Mouse (Mus musculus) forebrain, postnatal 0 days (tissue): ENCODE results near the gene Runx1. TPM values are rescaled to one million over a fixed set of nuclear protein-coding genes. Genes with fewer than 3 reads are reported as not detected.

Source experiments
- ATAC-seq: fragments of 200-750 bp; cut with Nextera tagmentation; 2 replicates; pipeline ENCODE4 v1.8.0; 2017; ENCODE audit warnings: mild to moderate bottlenecking, moderate library complexity
- DNase-seq: peaks from one replicate; pipeline ENCODE4 v3.0.0-alpha.2; 2015
- H3K27ac ChIP-seq: fragments of 300-500 bp; sonication (generic); 2 replicates; pipeline ENCODE4 v1.5.1; 2014; ENCODE audit warnings: low read depth, mild to moderate bottlenecking, antibody characterized with exemption, low read length, moderate library complexity, mixed read lengths
- H3K27me3 ChIP-seq: fragments of 300-500 bp; sonication (generic); 2 replicates; pipeline ENCODE4 v1.6.1; 2014; ENCODE audit warnings: mild to moderate bottlenecking, low read length, mixed read lengths; ENCODE audit not compliant: insufficient read depth
- H3K36me3 ChIP-seq: fragments of 300-500 bp; sonication (generic); 2 replicates; pipeline ENCODE4 v1.6.1; 2014; ENCODE audit warnings: mild to moderate bottlenecking, moderate library complexity; ENCODE audit not compliant: insufficient read depth
- H3K4me1 ChIP-seq: fragments of 300-500 bp; sonication (generic); 2 replicates; pipeline ENCODE4 v1.6.1; 2014; ENCODE audit warnings: antibody characterized with exemption; ENCODE audit not compliant: insufficient read depth
- H3K4me2 ChIP-seq: fragments of 300-500 bp; sonication (generic); 2 replicates; pipeline ENCODE4 v1.6.1; 2014; ENCODE audit warnings: low read depth, mild to moderate bottlenecking, moderate library complexity
- H3K4me3 ChIP-seq: fragments of 300-500 bp; sonication (generic); 2 replicates; pipeline ENCODE4 v1.5.1; 2014; ENCODE audit warnings: low read depth, low read length, mixed read lengths
- H3K9ac ChIP-seq: fragments of 300-500 bp; sonication (generic); 2 replicates; pipeline ENCODE4 v1.6.1; 2014; ENCODE audit warnings: mild to moderate bottlenecking
- H3K9me3 ChIP-seq: fragments of 300-500 bp; sonication (generic); 2 replicates; pipeline ENCODE4 v1.6.1; 2016; ENCODE audit warnings: low read length
- CTCF ChIP-seq: sonication (generic); IDR thresholded peaks from 2 replicates; pipeline ENCODE4 v1.5.1; 2016; ENCODE audit warnings: antibody characterized with exemption, control low read depth, low read depth
- WGBS: fragments of 180-500 bp; shearing (Covaris S2); extraction: QIAGEN DNeasy Blood & Tissue Kit; methylation state at CpG from one replicate; pipeline ENCODE4 v1.1.7; 2014; 5-methylcytosine and 5-hydroxymethylcytosine counted together
- polyA plus RNA-seq: library from polyadenylated mRNA; unstranded; fragments of >200 nt; fragmentation: Nextera tagmentation; extraction: Ambion mirVana; gene quantifications from 2 replicates; pipeline ENCODE4 v1.2.1, GENCODE M21; 2015
- total RNA-seq: library from RNA; depleted of rRNA; stranded (reverse); fragments of >200 nt; gene quantifications from 2 replicates; pipeline ENCODE4 v1.2.3, GENCODE M21; 2014

Gene Runx1
- total and polyA plus RNA-seq, 2 experiments from 2014 or later, result 0.46 to 1.2 TPM

- Histone ChIP-seq H3K9me3 (no peaks in the 10 kb centered on the region), H3K9ac (no peak overlapping the region), H3K4me1 (no peaks in the 10 kb centered on the region), H3K27me3 (no peaks in the 10 kb centered on the region), H3K36me3 (no peaks in the 10 kb centered on the region), H3K4me2 (no peak overlapping the region), H3K4me3 (no peak overlapping the region), H3K27ac (no peak overlapping the region)
- ATAC-seq, result no peak
- WGBS, result 68% methylated on average over 10 of the region's 10 CpGs
- TF ChIP-seq CTCF, result no peak
- DNase-seq, result no peak
These were observed 181.6 kb downstream of the Runx1 start for GRCm38 (mm10) chr16:92644315-92644714.

GRCm38 (mm10) chr16:92642283-92642682, 183.7 kb downstream of the Runx1 start:
- H3K9ac ChIP-seq, result no peak overlapping the region
- TF ChIP-seq CTCF, result no peak
- H3K27me3 ChIP-seq, result no peaks in the 10 kb centered on the region
- WGBS, result 86% methylated on average over 8 of the region's 8 CpGs
- H3K36me3 ChIP-seq, result no peaks in the 10 kb centered on the region
- no peak overlapping the region for H3K4me2 ChIP-seq
- ATAC-seq, result no peak
- no peak overlapping the region for H3K27ac ChIP-seq
- H3K4me3 ChIP-seq, result no peak overlapping the region
- no peak for DNase-seq
- no peaks in the 10 kb centered on the region for H3K9me3 ChIP-seq
- no peaks in the 10 kb centered on the region for H3K4me1 ChIP-seq

DNA sequence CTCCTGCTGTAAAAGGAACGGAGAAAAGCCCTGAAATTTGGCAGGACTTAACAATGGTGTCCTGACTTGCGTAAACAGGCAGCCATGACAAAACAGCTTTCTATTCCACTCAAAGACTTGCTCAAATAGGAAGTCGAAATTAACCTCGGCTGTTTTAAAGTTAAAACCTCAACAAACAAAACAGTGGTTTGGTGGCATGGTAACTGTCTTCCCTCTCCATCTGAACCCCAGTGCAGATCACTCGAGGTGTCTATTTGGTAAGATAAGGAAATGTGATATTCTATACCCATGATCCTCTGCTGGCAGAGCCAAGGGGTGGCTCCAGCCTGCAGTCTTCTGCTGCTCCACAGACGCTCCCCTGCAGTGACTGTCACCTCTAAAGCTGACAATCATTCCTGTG, 184.9 kb downstream of the Runx1 start:
- DNase-seq, result no peak
- WGBS, result 68% methylated on average over 6 of the region's 6 CpGs
- Histone ChIP-seq H3K4me2 (no peak overlapping the region), H3K4me3 (no peak overlapping the region), H3K27me3 (no peaks in the 10 kb centered on the region), H3K4me1 (no peaks in the 10 kb centered on the region), H3K27ac (no peak overlapping the region), H3K9ac (no peak overlapping the region), H3K9me3 (no peaks in the 10 kb centered on the region), H3K36me3 (no peaks in the 10 kb centered on the region)
- ATAC-seq, result no peak
- TF ChIP-seq CTCF, result no peak

- DNase-seq, result no peak
- no peak for ATAC-seq
- Histone ChIP-seq H3K4me3 (no peak overlapping the region), H3K4me1 (no peaks in the 10 kb centered on the region), H3K4me2 (no peak overlapping the region), H3K27me3 (no peaks in the 10 kb centered on the region), H3K36me3 (no peaks in the 10 kb centered on the region), H3K27ac (no peak overlapping the region), H3K9ac (no peak overlapping the region), H3K9me3 (no peaks in the 10 kb centered on the region)
- TF ChIP-seq CTCF, result no peak
- 82% methylated on average over 8 of the region's 8 CpGs for WGBS
These were observed 186.9 kb downstream of the Runx1 start for GRCm38 (mm10) chr16:92639093-92639492.

DNA sequence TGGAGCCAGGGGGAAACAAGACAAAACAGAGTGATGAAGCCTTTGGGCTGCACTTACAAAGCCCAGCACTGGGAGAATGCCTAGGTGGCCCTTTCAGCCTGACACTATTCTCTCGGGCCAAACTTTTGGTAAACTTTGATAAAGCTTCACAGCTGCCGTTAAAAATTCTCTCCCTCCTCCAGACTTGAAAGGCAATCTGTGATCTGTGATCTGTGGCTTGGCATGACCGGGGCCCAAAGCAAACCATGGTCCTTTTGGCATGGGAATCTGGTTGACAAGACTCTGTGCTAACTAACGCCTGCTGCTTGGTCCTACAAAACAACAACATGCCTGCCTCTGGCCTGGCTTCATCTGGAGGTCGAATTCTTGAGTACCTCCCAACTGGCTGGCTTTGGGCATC, 188.9 kb downstream of the Runx1 start:
- no peak overlapping the region for H3K9ac ChIP-seq
- WGBS, result 65% methylated on average over 5 of the region's 5 CpGs
- H3K27ac ChIP-seq, result no peak overlapping the region
- ATAC-seq, result no peak
- H3K4me2 ChIP-seq, result no peak overlapping the region
- DNase-seq, result no peak
- no peaks in the 10 kb centered on the region for H3K9me3 ChIP-seq
- H3K27me3 ChIP-seq, result no peaks in the 10 kb centered on the region
- H3K4me1 ChIP-seq, result no peaks in the 10 kb centered on the region
- no peaks in the 10 kb centered on the region for H3K36me3 ChIP-seq
- no peak overlapping the region for H3K4me3 ChIP-seq
- no peak for TF ChIP-seq CTCF

- Histone ChIP-seq H3K9ac (no peak overlapping the region), H3K27me3 (no peaks in the 10 kb centered on the region), H3K4me2 (no peak overlapping the region), H3K4me3 (no peak overlapping the region), H3K4me1 (no peaks in the 10 kb centered on the region), H3K9me3 (no peaks in the 10 kb centered on the region), H3K27ac (no peak overlapping the region), H3K36me3 (no peaks in the 10 kb centered on the region)
- ATAC-seq (peak; percentile 48; the same call in 1 of the 2 replicates), DNase-seq (no peak)
- TF ChIP-seq CTCF, result no peak
- WGBS, result 26% methylated on average over 11 of the region's 11 CpGs
These were observed 193.7 kb downstream of the Runx1 start for GRCm38 (mm10) chr16:92632115-92632763.

DNA sequence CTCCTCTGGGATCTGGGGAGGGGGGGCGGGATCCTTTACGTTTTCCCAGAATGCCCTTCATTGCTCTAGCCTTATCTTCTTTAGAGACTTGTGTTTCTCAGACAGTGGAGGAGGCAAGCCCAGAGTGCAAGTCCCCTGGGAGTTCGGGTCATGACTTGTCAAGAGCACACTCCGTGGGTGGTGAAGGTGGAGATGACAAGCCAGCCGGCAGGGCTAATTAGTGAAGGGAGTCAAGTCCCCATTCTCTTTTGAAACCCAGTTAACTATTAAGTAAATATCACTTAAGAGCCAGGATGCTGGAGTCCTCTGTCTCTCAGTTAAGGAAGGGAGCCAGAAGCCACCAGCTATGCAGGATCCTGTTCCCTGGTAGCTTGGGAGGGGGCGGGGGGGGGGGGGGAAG, 194.3 kb downstream of the Runx1 start:
- Histone ChIP-seq H3K4me3 (no peak overlapping the region), H3K36me3 (no peaks in the 10 kb centered on the region), H3K27ac (no peak overlapping the region), H3K4me2 (no peak overlapping the region), H3K4me1 (no peaks in the 10 kb centered on the region), H3K9ac (no peak overlapping the region), H3K27me3 (no peaks in the 10 kb centered on the region), H3K9me3 (no peaks in the 10 kb centered on the region)
- no peak for TF ChIP-seq CTCF
- WGBS, result 27% methylated on average over 5 of the region's 6 CpGs
- DNase-seq (no peak), ATAC-seq (no peak)

GRCm38 (mm10) chr16:92630950-92631349, 195.0 kb downstream of the Runx1 start:
- Histone ChIP-seq H3K9ac (no peak overlapping the region), H3K36me3 (no peaks in the 10 kb centered on the region), H3K9me3 (no peaks in the 10 kb centered on the region), H3K4me3 (no peak overlapping the region), H3K27me3 (no peaks in the 10 kb centered on the region), H3K4me2 (no peak overlapping the region), H3K27ac (no peak overlapping the region), H3K4me1 (no peaks in the 10 kb centered on the region)
- no peak for DNase-seq
- no peak for ATAC-seq
- 51% methylated on average over 5 of the region's 5 CpGs for WGBS
- no peak for TF ChIP-seq CTCF
